Mouse (Mus musculus) megakaryocyte progenitor cell, adult 5-6 weeks (primary cell): ENCODE data around the gene Ccdc191. TPM values are rescaled to one million over a fixed set of nuclear protein-coding genes. Genes with fewer than 3 reads are reported as not detected.

Experiments
- ATAC-seq: replicated peaks from 2 replicates; pipeline ENCODE4 v1.8.0; 2016; ENCODE audit warnings: mild to moderate bottlenecking, moderate TSS enrichment, inconsistent platforms; ENCODE audit not compliant: poor library complexity
- total RNA-seq, 2 experiments: library from RNA; stranded (forward) in 1 of 2; stranded (reverse) in 1 of 2; fragments of 157-497, 149-512 nt in 1 of 2; fragments of 200-1000 nt in 1 of 2; gene quantifications; 2 replicates each; pipeline versions ENCODE4 v1.2.3 to v1.2.4; 2015 to 2017

The Ccdc191 gene
- total RNA-seq, 2 experiments from 2014 or later, result 13.4 to 25.4 TPM

DNA sequence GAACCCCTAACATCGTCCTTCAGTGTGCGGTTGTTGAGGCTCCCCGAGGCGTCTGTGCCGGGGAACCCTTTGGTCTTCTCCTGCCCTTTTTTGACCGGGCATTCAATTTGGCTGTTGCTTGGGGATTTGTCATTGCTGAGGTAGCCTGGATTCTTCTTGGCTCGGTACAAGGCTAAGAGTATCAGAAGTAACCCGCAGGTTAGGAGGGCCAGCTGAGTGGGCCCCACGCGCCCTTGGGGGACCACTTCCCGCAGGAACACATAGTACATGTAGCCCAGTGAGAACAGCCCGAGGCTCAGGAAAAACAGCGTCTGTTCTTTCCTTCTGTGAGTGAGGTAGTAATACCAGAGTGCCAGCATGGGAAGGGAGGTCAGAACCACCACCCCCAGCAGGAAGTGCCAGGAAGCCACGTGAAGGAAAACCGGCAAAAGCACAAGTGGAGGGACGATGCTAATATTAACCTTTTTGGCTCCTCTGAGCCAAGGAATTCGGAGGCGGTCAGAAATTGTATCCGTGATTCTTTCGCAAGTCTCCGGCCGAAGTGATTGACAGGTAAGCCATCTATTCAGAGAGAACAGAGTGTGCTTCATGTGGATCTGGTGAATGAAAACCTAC, 84.1 kb downstream of the Ccdc191 start:
- no peak for ATAC-seq

DNA sequence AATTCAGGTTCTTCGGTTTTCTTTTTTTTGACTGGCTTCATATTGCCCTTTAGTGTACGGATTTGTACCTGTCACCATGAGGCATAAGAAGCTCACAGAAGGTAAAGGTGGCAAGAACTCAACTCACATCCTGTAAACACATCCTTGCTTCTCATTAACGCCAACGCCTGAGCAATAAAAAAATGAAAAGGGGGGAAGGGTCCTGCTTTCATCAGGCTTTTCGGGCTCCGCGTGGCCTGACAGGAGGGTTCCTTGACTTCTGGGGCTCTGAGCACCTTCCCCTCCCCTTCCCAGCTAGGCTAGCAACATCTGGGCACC, 89.4 kb downstream of the Ccdc191 start:
- peak; percentile 51 for ATAC-seq

DNA sequence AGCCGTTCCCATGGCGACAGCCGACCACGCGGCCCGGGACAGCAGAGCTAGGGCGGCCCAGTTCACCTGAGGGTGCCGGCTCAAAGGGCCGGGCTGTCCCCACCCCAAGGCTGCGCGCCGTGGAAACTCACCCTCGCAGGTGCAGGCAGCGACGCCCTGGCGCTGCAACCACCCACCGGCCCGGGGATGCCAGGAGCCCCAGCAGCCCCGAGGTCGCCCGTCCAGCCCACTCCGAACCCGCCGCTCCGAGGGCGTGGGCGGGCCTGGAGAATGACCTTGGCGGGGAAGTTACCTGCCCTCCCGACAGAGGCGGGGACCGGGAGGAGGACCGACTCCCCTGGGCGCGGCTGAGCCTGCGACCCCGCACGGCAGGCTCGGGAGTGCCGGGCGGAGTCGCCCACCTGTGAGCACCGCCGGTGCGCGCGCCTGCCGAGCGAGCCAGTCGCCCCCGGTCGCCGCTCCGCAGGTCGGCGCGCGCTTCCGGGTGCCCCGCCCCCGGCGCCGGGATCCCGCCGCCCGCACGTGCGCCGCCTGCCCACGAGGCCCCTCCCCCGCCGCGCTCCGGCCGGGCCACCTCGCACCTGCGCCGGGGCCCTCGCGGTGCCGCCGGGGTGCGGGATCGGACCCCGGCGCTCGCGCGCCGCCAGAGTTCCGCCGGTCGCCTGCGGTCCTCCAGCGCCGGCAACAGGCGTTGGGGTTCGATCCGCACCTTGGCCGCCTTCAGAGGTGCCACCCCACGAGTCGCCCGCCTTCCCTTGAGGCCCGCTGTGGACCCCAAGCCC, 89.9 kb downstream of the Ccdc191 start, which contains the start of gene Zdhhc23:
Gene Zdhhc23 (minus strand): TSS at position 464 of the 782 bp plus-strand sequence.
- peak; percentile 67 for ATAC-seq

DNA sequence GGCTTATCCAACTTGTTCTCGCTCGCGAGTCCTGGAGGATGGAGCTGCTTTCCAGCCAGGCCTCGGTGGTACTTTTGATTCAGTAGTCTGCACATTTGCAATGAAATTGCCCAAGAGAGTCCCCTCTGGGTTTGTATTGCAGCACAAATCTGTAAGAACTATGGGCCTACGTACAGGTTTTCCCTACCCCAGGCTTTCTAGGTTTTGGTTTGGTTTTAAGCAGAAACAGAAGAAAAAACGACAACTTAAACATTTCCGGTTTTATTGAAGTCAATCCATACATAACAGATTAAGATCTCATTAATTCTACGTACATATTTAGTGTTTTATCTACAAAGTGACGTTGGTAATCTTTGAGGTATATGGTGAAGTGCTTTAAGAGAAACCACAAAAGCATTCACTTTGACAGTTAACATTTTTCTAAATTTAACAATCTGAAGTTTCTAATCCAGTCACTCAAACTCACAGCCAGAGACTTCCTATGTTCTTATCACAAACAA, 90.6 kb downstream of the Ccdc191 start:
- 0 out of 2 replicates have a peak, but pooled peaks have one; percentile 3 for ATAC-seq

DNA sequence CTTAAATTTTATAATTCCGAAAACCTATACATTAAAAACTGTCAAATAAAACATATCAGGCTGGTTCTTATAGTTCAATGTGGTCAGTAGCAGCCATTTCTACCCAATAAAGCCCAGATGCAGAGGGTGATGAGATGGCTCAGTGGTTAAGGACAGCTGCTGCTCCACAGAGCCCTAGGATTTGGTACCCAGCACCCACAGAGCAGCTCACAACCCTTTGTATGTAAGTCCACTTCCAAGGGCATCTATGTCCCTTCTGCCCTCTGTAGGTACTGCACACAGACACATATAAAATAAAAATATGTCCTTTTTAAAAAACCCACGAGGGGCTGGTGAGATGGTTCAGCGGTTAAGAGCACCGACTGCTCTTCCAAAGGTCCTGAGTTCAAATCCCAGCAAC, 96.7 kb downstream of the Ccdc191 start:
- ATAC-seq, result no peak; the same call in 1 of the 2 replicates

DNA sequence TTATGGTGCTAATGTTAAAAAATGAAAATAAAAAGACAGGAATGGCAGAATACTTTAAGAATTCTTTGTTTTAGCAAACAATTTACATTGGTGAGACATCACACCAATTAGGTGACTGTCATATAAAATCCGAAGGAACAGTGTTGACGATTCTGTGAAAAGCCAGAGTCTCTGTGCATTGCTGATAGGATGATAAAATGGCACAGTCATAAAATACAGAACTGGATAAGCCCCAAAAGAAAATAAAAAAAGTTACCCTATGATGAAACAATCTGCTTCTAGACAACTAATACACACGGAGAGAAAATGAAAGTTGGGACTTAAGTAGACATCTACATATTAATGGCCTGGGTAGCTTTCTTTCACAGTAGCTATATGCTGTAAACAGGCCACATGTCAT, 105.0 kb downstream of the Ccdc191 start:
- ATAC-seq, result no peak

DNA sequence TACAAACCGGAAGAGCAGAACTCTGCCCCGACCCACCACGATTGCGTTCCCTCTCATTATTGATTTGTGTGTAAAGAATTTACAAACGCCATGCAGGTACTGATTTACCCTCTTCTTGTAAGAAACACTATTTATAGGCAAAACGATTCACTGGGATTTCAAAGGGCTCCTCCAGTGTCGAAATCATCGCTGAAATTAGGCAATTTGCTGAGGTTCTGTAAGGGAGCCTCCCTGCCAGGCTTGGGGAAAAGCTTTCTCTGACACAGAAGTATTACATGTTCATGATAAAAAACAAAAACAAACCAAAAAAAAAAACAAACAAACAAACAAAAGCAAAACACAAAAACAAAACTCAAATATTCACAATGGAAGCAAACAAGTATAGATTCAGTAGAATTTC, 109.5 kb downstream of the Ccdc191 start:
- no peak for ATAC-seq

DNA sequence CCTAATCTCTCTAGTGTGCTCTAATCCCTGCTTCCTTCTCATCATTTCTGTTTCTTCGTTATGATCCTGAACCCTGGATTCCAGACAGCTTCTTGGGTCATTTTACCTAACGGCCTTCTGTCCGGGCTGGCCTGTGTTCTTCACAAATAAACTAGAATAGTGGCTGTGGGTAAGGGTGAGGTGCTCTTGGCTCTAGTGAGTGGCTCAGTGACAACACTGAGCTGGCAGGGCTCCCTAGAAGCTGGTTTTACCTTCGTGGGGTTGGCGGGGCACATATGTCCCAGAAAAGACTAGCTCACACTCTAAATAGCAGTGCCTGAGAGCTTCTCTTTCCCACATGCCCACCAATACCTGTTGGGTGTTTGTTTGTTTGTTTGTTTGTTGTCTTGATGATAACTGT, 109.9 kb downstream of the Ccdc191 start:
- no peak for ATAC-seq

DNA sequence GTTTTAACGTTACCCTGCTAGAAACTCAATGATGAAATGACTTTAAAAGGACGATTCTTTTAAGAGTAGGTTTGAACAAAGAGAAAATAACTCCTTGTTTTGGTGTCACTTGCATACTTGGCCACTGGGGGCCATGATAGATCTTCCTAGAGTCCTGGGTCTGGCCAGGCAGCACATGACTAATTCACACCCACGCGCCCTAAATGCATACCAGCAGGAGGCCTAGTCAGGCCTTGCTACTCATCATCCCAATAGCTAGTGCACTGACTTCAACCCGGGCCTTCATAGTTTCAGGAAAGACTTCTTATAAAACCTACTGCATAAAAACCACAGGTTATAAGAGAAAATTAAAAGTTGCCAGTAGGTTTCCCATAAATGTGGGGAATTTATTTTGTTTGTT, 112.5 kb downstream of the Ccdc191 start:
- peak; percentile 98 for ATAC-seq

DNA sequence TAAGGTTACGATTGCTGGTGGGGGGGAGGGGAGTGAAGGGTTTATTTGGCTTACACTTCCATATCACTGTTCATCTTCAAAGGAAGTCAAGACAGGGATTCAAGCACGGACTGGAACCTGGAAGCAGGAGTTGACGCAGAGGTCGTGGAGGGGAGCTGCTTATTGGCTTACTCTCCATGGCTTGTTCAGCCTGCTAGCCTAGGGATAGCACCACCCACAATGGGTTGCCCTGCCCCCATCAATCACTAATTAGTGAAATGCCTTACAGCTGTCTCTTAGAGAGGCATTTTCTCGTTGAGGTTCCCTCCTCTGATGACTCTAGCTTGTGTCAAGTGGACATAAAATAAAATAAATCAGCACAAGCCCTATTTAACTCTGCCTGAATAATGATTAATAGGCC, 121.4 kb downstream of the Ccdc191 start:
- no peak for ATAC-seq

Other genes starting within 250 kb of the Ccdc191 start
- gene Tigit, start 225.7 kb upstream of the Ccdc191 start, total RNA-seq (2015), result not detected in 2 replicates
- gene Tigit, start 225.7 kb upstream of the Ccdc191 start, total RNA-seq (2017), result not detected in 2 replicates
- not detected in 2 replicates for gene Drd3, start 135.8 kb upstream of the Ccdc191 start, total RNA-seq (2015)
- gene Drd3, start 135.8 kb upstream of the Ccdc191 start, total RNA-seq (2017), result not detected in 2 replicates
- gene Qtrt2, start 37.0 kb downstream of the Ccdc191 start, total RNA-seq (2015), result 17.3 and 21.2 TPM in 2 replicates
- gene Qtrt2, start 37.0 kb downstream of the Ccdc191 start, total RNA-seq (2017), result 44.9 and 46.5 TPM in 2 replicates
- gene Zdhhc23, start 90.0 kb downstream of the Ccdc191 start, total RNA-seq (2015), result 0.59 and 1.4 TPM in 2 replicates
- gene Zdhhc23, start 90.0 kb downstream of the Ccdc191 start, total RNA-seq (2017), result 0.54 and 0.62 TPM in 2 replicates
- gene Gramd1c, start 173.5 kb downstream of the Ccdc191 start, total RNA-seq (2015), result 1.6 and 1.9 TPM in 2 replicates
- 1.4 and 3.2 TPM in 2 replicates for gene Gramd1c, start 173.5 kb downstream of the Ccdc191 start, total RNA-seq (2017)
- 49.5 and 51.9 TPM in 2 replicates for gene Atp6v1a, start 249.9 kb downstream of the Ccdc191 start, total RNA-seq (2015)
- 81.0 and 83.3 TPM in 2 replicates for gene Atp6v1a, start 249.9 kb downstream of the Ccdc191 start, total RNA-seq (2017)